Mouse (Mus musculus): Measurements from ENCODE around the gene Gm42674. TPM values are rescaled to one million over a fixed set of nuclear protein-coding genes. Genes with fewer than 3 reads are reported as not detected.

Gene Gm42674
- polyA plus RNA-seq, 1 experiment, result not detected

DNA sequence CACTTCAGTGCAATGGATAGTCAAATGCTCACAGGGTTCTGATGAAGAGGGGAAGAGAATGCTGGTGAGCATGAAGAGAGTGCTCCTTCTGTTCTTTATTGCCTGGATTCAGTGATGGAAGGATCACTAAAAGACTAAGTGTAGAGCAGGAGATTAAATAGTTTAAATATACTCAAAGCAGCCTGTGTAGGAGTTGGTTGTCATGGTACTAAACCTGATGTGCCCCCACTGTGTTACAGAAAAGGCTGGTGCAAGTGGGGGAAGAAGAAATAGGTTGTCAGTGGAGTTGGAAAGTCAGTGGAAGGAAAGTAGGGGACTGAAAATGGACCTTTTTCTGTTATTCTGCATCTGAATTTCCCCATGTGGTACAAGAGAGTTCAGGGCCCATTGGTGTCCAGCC, 47.3 kb downstream of the Gm42674 start:
- Histone ChIP-seq H3K36me3 (ENCODE audit: control insufficient read depth, insufficient read depth, low read length) (no peaks in the 10 kb centered on the region), H3K27me3 (ENCODE audit: control insufficient read depth, insufficient read depth, low read length) (no peaks in the 10 kb centered on the region), H3K4me1 (ENCODE audit: control insufficient read depth, insufficient read depth, insufficient read length, low read length) (no peaks in the 10 kb centered on the region), H3K4me3 (ENCODE audit: low read depth, low read length) (no peak overlapping the region), H3K27ac (ENCODE audit: insufficient read depth, low read depth, low read length) (no peak overlapping the region)
- TF ChIP-seq POLR2A (IDR thresholded peaks at IDR 0.05; ENCODE audit: low read depth, low read length) (no peak), CTCF (IDR thresholded peaks at IDR 0.05; ENCODE audit: extremely low read depth, insufficient read length, insufficient replicate concordance, low read depth, low read length) (no peak)

DNA sequence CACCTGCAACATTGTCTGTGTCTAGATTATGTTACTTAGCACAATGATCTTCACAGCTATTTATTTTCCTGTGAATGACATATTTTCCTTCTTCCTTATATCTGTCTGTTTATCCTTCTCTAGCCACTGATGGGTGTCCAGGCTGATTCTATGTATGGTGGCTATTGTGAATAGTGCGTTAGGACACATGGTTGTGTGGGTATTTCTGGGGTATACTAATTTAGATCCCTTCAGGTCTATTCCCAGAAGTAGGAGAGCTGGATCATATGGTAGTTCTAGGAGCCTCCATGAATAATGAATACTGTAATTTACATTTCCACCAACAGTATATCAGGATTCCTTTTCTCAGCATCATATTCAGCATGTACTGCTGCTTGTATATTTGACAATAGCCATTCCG, 48.1 kb downstream of the Gm42674 start:
- H3K36me3 ChIP-seq (ENCODE audit: control insufficient read depth, insufficient read depth, low read length), result no peaks in the 10 kb centered on the region

DNA sequence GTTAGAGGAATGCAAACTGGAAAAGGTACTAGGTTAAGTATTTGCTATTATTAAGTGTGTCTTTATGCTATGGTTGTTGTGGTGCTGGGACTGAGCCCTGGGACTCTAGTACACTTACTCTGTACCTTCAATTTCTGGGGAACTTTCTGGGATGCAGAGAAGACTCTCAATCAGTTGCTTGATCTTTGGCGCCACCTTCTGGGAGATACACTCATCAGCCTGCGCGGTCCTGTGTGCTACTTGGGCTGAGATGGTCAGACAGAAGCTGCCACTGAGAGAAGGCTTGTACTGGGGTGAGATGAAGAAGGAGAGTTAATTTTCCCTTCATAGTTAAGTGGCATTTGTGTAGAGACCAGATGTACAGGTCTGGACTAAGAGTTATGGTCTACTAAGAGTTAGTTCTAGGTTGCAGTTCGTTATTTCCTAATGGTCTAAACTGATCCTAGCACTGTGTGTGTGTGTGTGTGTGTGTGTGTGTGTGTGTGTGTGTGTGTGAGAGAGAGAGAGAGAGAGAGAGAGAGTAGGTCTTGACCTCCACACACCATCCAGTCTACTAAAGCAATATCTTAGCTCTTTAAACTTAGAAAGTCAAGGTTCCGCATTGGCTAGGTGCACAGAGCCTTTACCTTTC, 51.3 kb downstream of the Gm42674 start:
- TF ChIP-seq CTCF (IDR thresholded peaks at IDR 0.05; ENCODE audit: extremely low read depth, insufficient read length, insufficient replicate concordance, low read depth, low read length) (peak; percentile 75; the same call in 1 of the 2 replicates), POLR2A (IDR thresholded peaks at IDR 0.05; ENCODE audit: low read depth, low read length) (no peak)
- H3K4me1 ChIP-seq (ENCODE audit: control insufficient read depth, insufficient read depth, insufficient read length, low read length), result no peaks in the 10 kb centered on the region
- 35% methylated on average over 5 of the region's 5 CpGs for WGBS
- H3K36me3 ChIP-seq (ENCODE audit: control insufficient read depth, insufficient read depth, low read length), result no peaks in the 10 kb centered on the region
- no peak overlapping the region for H3K4me3 ChIP-seq (ENCODE audit: low read depth, low read length)
- no peaks in the 10 kb centered on the region for H3K27me3 ChIP-seq (ENCODE audit: control insufficient read depth, insufficient read depth, low read length)
- no peak overlapping the region for H3K27ac ChIP-seq (ENCODE audit: insufficient read depth, low read depth, low read length)

More for the DNA sequence above, 48.1 kb downstream of the Gm42674 start:
- no peaks in the 10 kb centered on the region for H3K4me1 ChIP-seq (ENCODE audit: control insufficient read depth, insufficient read depth, insufficient read length, low read length)
- H3K27ac ChIP-seq (ENCODE audit: insufficient read depth, low read depth, low read length), result no peak overlapping the region
- no peaks in the 10 kb centered on the region for H3K27me3 ChIP-seq (ENCODE audit: control insufficient read depth, insufficient read depth, low read length)
- H3K4me3 ChIP-seq (ENCODE audit: low read depth, low read length), result no peak overlapping the region
- no peak for TF ChIP-seq POLR2A (IDR thresholded peaks at IDR 0.05; ENCODE audit: low read depth, low read length)
- no peak for TF ChIP-seq CTCF (IDR thresholded peaks at IDR 0.05; ENCODE audit: extremely low read depth, insufficient read length, insufficient replicate concordance, low read depth, low read length)
- 93% methylated on average over 2 of the region's 2 CpGs for WGBS

DNA sequence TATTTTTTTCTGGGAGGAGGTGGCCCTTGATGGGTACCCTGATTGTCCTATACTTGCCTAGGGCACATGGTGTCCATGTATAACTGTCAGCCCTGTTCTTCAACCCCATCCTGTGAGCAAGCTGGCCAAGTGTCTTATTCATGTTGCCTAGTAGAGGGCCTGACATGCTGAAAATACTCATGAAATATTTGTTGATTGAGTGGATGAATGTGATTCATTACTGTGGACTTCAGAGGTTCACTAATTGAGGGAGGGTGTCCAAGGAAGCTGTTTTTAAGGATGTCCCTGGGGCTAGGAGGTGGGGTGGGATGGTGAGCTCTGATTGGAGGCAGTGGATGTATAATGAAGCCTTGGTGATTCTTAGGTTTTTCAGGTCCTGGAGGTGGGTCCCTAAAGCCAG, 52.0 kb downstream of the Gm42674 start, which contains the start of gene S100a7a:
Gene S100a7a (plus strand): TSS at position 301 of the 400 bp plus-strand sequence.
- TF ChIP-seq CTCF (IDR thresholded peaks at IDR 0.05; ENCODE audit: extremely low read depth, insufficient read length, insufficient replicate concordance, low read depth, low read length) (no peak), POLR2A (IDR thresholded peaks at IDR 0.05; ENCODE audit: low read depth, low read length) (no peak)
- no peak within 1 kb of the TSS for H3K27ac ChIP-seq (ENCODE audit: insufficient read depth, low read depth, low read length)
- no peaks in the 10 kb centered on the region for H3K27me3 ChIP-seq (ENCODE audit: control insufficient read depth, insufficient read depth, low read length)
- no peaks in the 10 kb centered on the region for H3K36me3 ChIP-seq (ENCODE audit: control insufficient read depth, insufficient read depth, low read length)
- H3K4me3 ChIP-seq (ENCODE audit: low read depth, low read length), result no peak within 1 kb of the TSS
- H3K4me1 ChIP-seq (ENCODE audit: control insufficient read depth, insufficient read depth, insufficient read length, low read length), result no peaks in the 10 kb centered on the region

Other genes with a start within 250 kb of the Gm42674 start
- 3.7 and 5.9 TPM in 2 replicates for gene Slc27a3, start 212.0 kb upstream of the Gm42674 start, polyA plus RNA-seq (2012; rRNA removed)
- 13.6 and 22.4 TPM in 2 replicates for gene Ints3, start 168.3 kb upstream of the Gm42674 start, polyA plus RNA-seq (2012; rRNA removed)
- 5.1 and 5.9 TPM in 2 replicates for gene Npr1, start 136.0 kb upstream of the Gm42674 start, polyA plus RNA-seq (2012; rRNA removed)
- gene Ilf2, start 125.8 kb upstream of the Gm42674 start, polyA plus RNA-seq (2012; rRNA removed), result 4.3 and 5.9 TPM in 2 replicates
- gene Snapin, start 110.9 kb upstream of the Gm42674 start, polyA plus RNA-seq (2012; rRNA removed), result 3.4 and 7.1 TPM in 2 replicates
- gene Chtop, start 92.4 kb upstream of the Gm42674 start, polyA plus RNA-seq (2012; rRNA removed), result 14.3 and 22.3 TPM in 2 replicates
- gene S100a1, start 87.5 kb upstream of the Gm42674 start, polyA plus RNA-seq (2012; rRNA removed), result 20.2 and 26.8 TPM in 2 replicates
- 8.5 and 9.7 TPM in 2 replicates for gene S100a13, start 87.5 kb upstream of the Gm42674 start, polyA plus RNA-seq (2012; rRNA removed)
- gene S100a14, start 75.0 kb upstream of the Gm42674 start, polyA plus RNA-seq (2012; rRNA removed), result 1.3 and 2.8 TPM in 2 replicates
- gene S100a16, start 64.7 kb upstream of the Gm42674 start, polyA plus RNA-seq (2012; rRNA removed), result 44.9 and 65.1 TPM in 2 replicates
- not detected in 2 replicates for gene S100a3, start 41.3 kb upstream of the Gm42674 start, polyA plus RNA-seq (2012; rRNA removed)
- not detected in 2 replicates for gene S100a2, start 11.7 kb upstream of the Gm42674 start, polyA plus RNA-seq (2012; rRNA removed)
- 1.8 and 3.7 TPM in 2 replicates for gene S100a4, start 1.9 kb downstream of the Gm42674 start, polyA plus RNA-seq (2012; rRNA removed)
- gene S100a5, start 6.6 kb downstream of the Gm42674 start, polyA plus RNA-seq (2012; rRNA removed), result not detected in 2 replicates
- gene S100a6, start 11.0 kb downstream of the Gm42674 start, polyA plus RNA-seq (2012; rRNA removed), result 234 and 369 TPM in 2 replicates
- 0.11 TPM in 1 of 2 replicates, not detected in the other for gene S100a7a, start 52.1 kb downstream of the Gm42674 start, polyA plus RNA-seq (2012; rRNA removed)
- gene S100a8, start 67.1 kb downstream of the Gm42674 start, polyA plus RNA-seq (2012; rRNA removed), result 0.29 TPM in 1 of 2 replicates, not detected in the other
- 0.44 TPM in 1 of 2 replicates, not detected in the other for gene S100a9, start 93.8 kb downstream of the Gm42674 start, polyA plus RNA-seq (2012; rRNA removed)
- not detected in 2 replicates for gene Pglyrp4, start 125.0 kb downstream of the Gm42674 start, polyA plus RNA-seq (2012; rRNA removed)
- not detected in 2 replicates for gene Gm5849, start 176.0 kb downstream of the Gm42674 start, polyA plus RNA-seq (2012; rRNA removed)

Measured in small intestine, adult 2 months (tissue).